Mouse (Mus musculus) olfactory bulb, adult 2 months (tissue): ENCODE results near the gene Cdc7.

Source experiments
- CTCF ChIP-seq: fragments of 200-500 bp; IDR thresholded peaks from 2 replicates; pipeline ENCODE4 v1.5.1; 2012; ENCODE audit warnings: low read depth, mild to moderate bottlenecking, low read length, moderate library complexity; ENCODE audit not compliant: insufficient read depth
- POLR2A ChIP-seq: fragments of 200-500 bp; IDR thresholded peaks from 2 replicates; pipeline ENCODE4 v1.6.1; 2012; ENCODE audit warnings: mild to moderate bottlenecking, low read depth, low read length, moderate library complexity; ENCODE audit not compliant: insufficient read depth

DNA sequence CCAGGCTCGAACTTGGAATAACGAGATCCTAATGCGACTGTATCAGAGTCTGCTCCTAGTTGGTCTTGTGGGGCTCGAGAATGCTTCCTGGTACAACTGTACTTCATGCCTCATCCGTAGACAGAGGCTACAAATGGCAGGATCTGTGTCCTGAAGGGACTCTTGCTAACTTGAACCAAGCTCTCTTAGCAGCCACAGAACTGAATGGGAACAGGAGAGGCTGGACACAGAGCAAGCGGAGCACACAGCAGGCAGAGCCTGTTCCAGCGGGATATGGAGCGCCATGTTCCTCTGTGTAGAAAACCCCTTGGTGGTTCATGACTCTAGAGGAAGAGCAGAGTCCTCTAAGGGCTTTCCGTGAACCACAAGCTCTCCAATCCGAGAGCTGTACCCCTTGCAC, 66.7 kb downstream of the Cdc7 start:
- TF ChIP-seq CTCF (no peak), POLR2A (no peak)
